17 mouse cellular contexts compared by ENCODE assay signal in genomic region chr2:125309710-125310109, GRCm38 (mm10).
"Had no signal": no experiment of that assay in that cellular context is flagged by ENCODE, and none has a peak within 500 bp of the region (broad histone marks: within the 10 kb centered on the region; RNA-seq: fewer than 3 reads in every experiment).

No protein-coding gene starts in this region.

- H3K4me1 ChIP-seq: limb, embryonic 10.5 days; liver, embryonic 15.5 days; megakaryocyte, embryonic 14.5 days; midbrain, embryonic 15.5 days; neural tube, embryonic 12.5 days had no signal

- H3K27me3 ChIP-seq: liver, embryonic 15.5 days; midbrain, embryonic 15.5 days; neural tube, embryonic 12.5 days had no signal

- DNase-seq: kidney, adult 11 months; kidney, adult 9 months; kidney, postnatal 36 days; layer of hippocampus, adult 9-11 months; layer of hippocampus, postnatal 36 days; lung, adult 2 months; lung, postnatal 36 days; retina, postnatal 1 day had no signal

- H3K9ac ChIP-seq: liver, embryonic 15.5 days; midbrain, embryonic 15.5 days; neural tube, embryonic 12.5 days had no signal

- H3K4me3 ChIP-seq: limb, embryonic 10.5 days; liver, embryonic 15.5 days; megakaryocyte, embryonic 14.5 days; midbrain, embryonic 15.5 days; neural tube, embryonic 12.5 days had no signal

- H3K36me3 ChIP-seq: liver, embryonic 15.5 days had no signal

- ATAC-seq: lung, postnatal 0 days; midbrain, embryonic 15.5 days had no signal

- H3K27ac ChIP-seq: kidney, postnatal 0 days; limb, embryonic 10.5 days; liver, embryonic 15.5 days; midbrain, embryonic 15.5 days; neural tube, embryonic 12.5 days had no signal

- H3K4me2 ChIP-seq: liver, embryonic 11.5 days; liver, embryonic 15.5 days; midbrain, embryonic 11.5 days; midbrain, embryonic 15.5 days; neural tube, embryonic 12.5 days had no signal

- H3K9me3 ChIP-seq: limb, embryonic 10.5 days; liver, embryonic 15.5 days; megakaryocyte, embryonic 14.5 days; midbrain, embryonic 15.5 days; neural tube, embryonic 12.5 days had no signal
